Mouse (Mus musculus): ENCODE results near the gene Sel1l3.

- TF ChIP-seq CTCF (IDR thresholded peaks at IDR 0.05; ENCODE audit: extremely low read depth, insufficient read length, insufficient replicate concordance, low read depth, low read length) (no peak), POLR2A (IDR thresholded peaks at IDR 0.05; ENCODE audit: low read depth, low read length) (no peak)
Observed at GRCm38 (mm10) chr5:53135984-53136383, 77.7 kb downstream of the Sel1l3 start.
